Mouse (Mus musculus) embryo, embryonic 9.5 days (tissue): ENCODE measurements at regions not wholly inside any gene's neighbourhood (a gene's known extent, or its start where the extent isn't known, plus 50 kb on each side); places are given as distances from the start of the nearest gene placed in this dataset.
"Not testable (repeated sequence)": the region's sequence is repeated elsewhere in the genome, so short reads cannot be mapped to it uniquely, and the experiment has no call there.

Experiments used
- DNase-seq: peaks from one replicate; pipeline ENCODE4 v3.0.0-alpha.2; 2017; ENCODE audit errors: extremely low spot score

- DNase-seq: no peak
These were observed 190.3 kb upstream of the Ctso start for GRCm38 (mm10) chr3:81742124-81742523.

GRCm38 (mm10) chr3:81750164-81750563 lies 182.2 kb upstream of the Ctso start:
- no peak for DNase-seq

- no peak for DNase-seq
These were observed 179.4 kb upstream of the Ctso start for GRCm38 (mm10) chr3:81752955-81753354.

GRCm38 (mm10) chr3:81760383-81760782 lies 172.0 kb upstream of the Ctso start:
- DNase-seq: no peak

GRCm38 (mm10) chr3:81760914-81761313 lies 171.5 kb upstream of the Ctso start:
- DNase-seq: no peak

GRCm38 (mm10) chr3:81771812-81772211 lies 160.6 kb upstream of the Ctso start:
- DNase-seq: no peak

- no peak for DNase-seq
These were observed 159.4 kb upstream of the Ctso start for GRCm38 (mm10) chr3:81773012-81773411.

GRCm38 (mm10) chr3:81782081-81782480 lies 150.3 kb upstream of the Ctso start:
- no peak for DNase-seq

GRCm38 (mm10) chr3:81782921-81783541 lies 149.4 kb upstream of the Ctso start:
- peak; percentile 39 for DNase-seq

- no peak for DNase-seq
These were observed 143.5 kb upstream of the Ctso start for GRCm38 (mm10) chr3:81788915-81789314.

- DNase-seq: no peak
These were observed 142.7 kb upstream of the Ctso start for GRCm38 (mm10) chr3:81789664-81790063.

GRCm38 (mm10) chr3:81802096-81802495 lies 130.3 kb upstream of the Ctso start:
- DNase-seq: no peak

- no peak for DNase-seq
These were observed 126.7 kb upstream of the Ctso start for GRCm38 (mm10) chr3:81805745-81806144.

- DNase-seq: no peak
These were observed 122.8 kb upstream of the Ctso start for GRCm38 (mm10) chr3:81809604-81810003.

- no peak for DNase-seq
These were observed 112.1 kb upstream of the Ctso start for GRCm38 (mm10) chr3:81820304-81820703.

- no peak for DNase-seq
These were observed 102.9 kb upstream of the Ctso start for GRCm38 (mm10) chr3:81829525-81829924.

- no peak for DNase-seq
These were observed 102.3 kb upstream of the Ctso start for GRCm38 (mm10) chr3:81829966-81830599.

GRCm38 (mm10) chr3:81835380-81836157 lies 96.8 kb upstream of the Ctso start:
- peak; percentile 37 for DNase-seq

GRCm38 (mm10) chr3:81836478-81836877 lies 95.9 kb upstream of the Ctso start:
- no peak for DNase-seq

- DNase-seq: not testable (repeated sequence)
These were observed 94.3 kb upstream of the Ctso start for GRCm38 (mm10) chr3:81838121-81838520.

GRCm38 (mm10) chr3:81864487-81864886 lies 67.9 kb upstream of the Ctso start:
- no peak for DNase-seq
